Mouse (Mus musculus) hindbrain, embryonic 13.5 days (tissue): ENCODE data around the gene Fancc. TPM values are rescaled to one million over a fixed set of nuclear protein-coding genes. Genes with fewer than 3 reads are reported as not detected.

ENCODE experiments used
- ATAC-seq: fragments of 200-750 bp; cut with Nextera tagmentation; 2 replicates; pipeline ENCODE4 v1.8.0; 2017; ENCODE audit warnings: moderate TSS enrichment; ENCODE audit not compliant: low FRiP score
- H3K27ac ChIP-seq: fragments of 300-500 bp; sonication (generic); 2 replicates; pipeline ENCODE4 v1.5.1; 2015; ENCODE audit warnings: inconsistent platforms, mild to moderate bottlenecking, moderate library complexity
- H3K27me3 ChIP-seq: fragments of 300-500 bp; sonication (generic); 2 replicates; pipeline ENCODE4 v1.6.1; 2015; ENCODE audit warnings: mild to moderate bottlenecking, inconsistent platforms
- H3K36me3 ChIP-seq: fragments of 300-500 bp; sonication (generic); 2 replicates; pipeline ENCODE4 v1.6.1; 2015; ENCODE audit warnings: mild to moderate bottlenecking, inconsistent platforms
- H3K4me1 ChIP-seq: fragments of 300-500 bp; sonication (generic); replicated peaks from 2 replicates; pipeline ENCODE4 v1.6.1; 2015; ENCODE audit warnings: inconsistent platforms
- H3K4me2 ChIP-seq: fragments of 300-500 bp; sonication (generic); 2 replicates; pipeline ENCODE4 v1.6.1; 2015; ENCODE audit warnings: inconsistent platforms, mild to moderate bottlenecking, moderate library complexity
- H3K4me3 ChIP-seq: fragments of 300-500 bp; sonication (generic); 2 replicates; pipeline ENCODE4 v1.5.1; 2015; ENCODE audit warnings: mild to moderate bottlenecking, inconsistent platforms
- H3K9ac ChIP-seq: fragments of 300-500 bp; sonication (generic); 2 replicates; pipeline ENCODE4 v1.6.1; 2015; ENCODE audit warnings: mild to moderate bottlenecking, inconsistent platforms
- H3K9me3 ChIP-seq: fragments of 300-500 bp; sonication (generic); 2 replicates; pipeline ENCODE4 v1.6.1; 2016; ENCODE audit warnings: inconsistent platforms
- WGBS: fragments of 180-500 bp; shearing (Covaris S2); methylation state at CpG from one replicate; pipeline ENCODE4 v1.1.7; 2015; 5-methylcytosine and 5-hydroxymethylcytosine counted together
- polyA plus RNA-seq: library from polyadenylated mRNA; unstranded; fragments of >200 nt; fragmentation: Nextera tagmentation; extraction: Ambion mirVana; gene quantifications from 2 replicates; pipeline ENCODE4 v1.2.1, GENCODE M21; 2015

The Fancc gene
- polyA plus RNA-seq, 1 experiment from 2014 or later = 16.3 TPM

DNA sequence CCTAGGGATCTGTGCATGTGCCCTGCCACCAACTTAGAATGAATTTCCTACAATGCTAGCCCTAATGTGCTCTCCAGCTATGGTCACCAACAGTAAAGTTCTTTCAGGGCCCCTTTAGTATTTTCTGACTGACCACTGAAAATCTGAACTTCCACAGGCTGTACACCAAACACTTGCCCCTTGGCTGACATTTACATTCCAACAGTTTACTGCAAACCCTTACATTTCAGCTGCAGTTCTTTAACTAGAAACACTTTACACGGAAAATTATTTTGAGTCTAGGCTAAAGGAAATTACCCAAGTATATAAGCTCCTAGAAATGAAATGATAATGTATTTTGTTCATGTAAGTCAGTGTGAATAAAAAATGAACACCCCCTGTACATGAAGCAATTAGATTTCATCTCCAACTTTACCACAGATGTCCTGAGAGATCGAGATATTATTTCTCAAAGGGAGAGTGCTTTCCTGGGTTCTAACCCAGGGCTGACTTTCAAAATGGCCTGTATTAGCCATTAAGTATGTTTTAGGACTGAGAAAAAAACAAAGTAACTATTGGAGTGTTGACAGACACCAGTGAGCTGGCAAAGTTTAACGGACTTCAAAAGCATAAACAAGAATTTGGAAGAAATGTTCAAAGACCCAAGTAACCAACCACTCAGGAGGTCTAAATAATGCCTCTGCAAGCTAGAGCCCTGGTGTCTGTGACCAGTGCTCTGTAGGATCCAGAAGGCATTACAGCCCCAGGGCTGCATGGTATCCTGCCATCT, 32.7 kb upstream of the Fancc start:
- H3K36me3 ChIP-seq = peaks cover 71% of the 10 kb centered on the region

DNA sequence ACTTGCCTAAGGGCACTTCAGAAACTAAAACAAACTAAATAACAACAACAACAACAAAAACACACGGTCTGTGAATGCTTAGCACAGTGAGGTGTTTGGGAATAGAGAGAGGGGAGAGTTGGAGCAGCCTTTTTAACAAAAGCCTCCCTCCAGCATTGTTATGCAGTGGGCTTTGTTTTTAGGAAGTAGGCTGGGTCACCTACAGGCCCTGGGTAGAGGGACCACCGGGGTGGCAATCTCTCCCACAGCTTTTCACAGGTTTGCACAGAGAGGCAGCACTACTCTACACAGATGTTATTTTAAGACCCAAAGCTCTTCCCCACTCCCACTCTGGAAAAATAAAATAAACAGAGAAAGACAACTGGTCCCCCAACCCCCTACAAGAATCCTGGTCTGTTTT, 31.8 kb upstream of the Fancc start:
- Histone ChIP-seq H3K27ac (peak overlapping the region; percentile 72), H3K36me3 (peaks cover 67% of the 10 kb centered on the region), H3K4me1 (peaks cover 62% of the 10 kb centered on the region), H3K4me2 (no peak overlapping the region), H3K9ac (peak overlapping the region; percentile 43; the same call in 1 of the 2 replicates), H3K9me3 (no peaks in the 10 kb centered on the region), H3K4me3 (no peak overlapping the region), H3K27me3 (no peaks in the 10 kb centered on the region)
- 4% methylated on average over 2 of the region's 2 CpGs for WGBS
- ATAC-seq = no peak

More for the DNA sequence above, 32.7 kb upstream of the Fancc start:
- Histone ChIP-seq H3K9me3 (no peaks in the 10 kb centered on the region), H3K4me1 (peaks cover 58% of the 10 kb centered on the region), H3K4me2 (no peak overlapping the region), H3K27me3 (no peaks in the 10 kb centered on the region), H3K4me3 (no peak overlapping the region), H3K27ac (no peak overlapping the region), H3K9ac (no peak overlapping the region)
- no peak for ATAC-seq
- 51% methylated on average over 3 of the region's 3 CpGs for WGBS

DNA sequence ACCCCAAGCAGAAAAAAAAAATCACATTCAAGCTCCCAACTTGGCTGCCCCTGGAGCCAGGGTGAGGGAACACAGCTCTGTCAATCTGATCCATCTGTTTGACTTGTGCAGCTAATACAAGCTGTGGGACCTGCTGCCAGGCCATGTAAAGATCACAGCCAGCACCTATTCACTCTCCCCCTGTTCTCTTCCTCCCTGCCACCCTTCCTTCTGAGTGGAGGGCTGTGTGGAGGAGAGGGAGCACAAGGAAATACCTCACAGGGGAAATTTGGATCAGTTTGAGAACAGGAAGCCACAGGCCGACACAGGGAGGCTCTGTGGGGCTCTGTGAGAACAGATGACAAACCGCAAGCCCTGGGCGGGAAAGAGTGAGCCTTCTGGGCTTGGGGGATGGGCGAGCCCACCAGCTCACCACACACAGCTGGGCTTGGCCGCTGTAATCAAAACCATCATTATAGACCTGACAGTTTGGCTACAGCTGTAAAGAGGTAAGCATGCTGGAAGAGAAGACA, 31.1 kb upstream of the Fancc start:
- 1% methylated on average over 5 of the region's 5 CpGs for WGBS
- Histone ChIP-seq H3K4me3 (no peak overlapping the region), H3K27me3 (no peaks in the 10 kb centered on the region), H3K27ac (peak overlapping the region; percentile 72), H3K4me2 (no peak overlapping the region), H3K4me1 (peaks cover 63% of the 10 kb centered on the region), H3K36me3 (peaks cover 64% of the 10 kb centered on the region), H3K9me3 (no peaks in the 10 kb centered on the region), H3K9ac (peak overlapping the region; percentile 43)
- ATAC-seq = peak; percentile 62

DNA sequence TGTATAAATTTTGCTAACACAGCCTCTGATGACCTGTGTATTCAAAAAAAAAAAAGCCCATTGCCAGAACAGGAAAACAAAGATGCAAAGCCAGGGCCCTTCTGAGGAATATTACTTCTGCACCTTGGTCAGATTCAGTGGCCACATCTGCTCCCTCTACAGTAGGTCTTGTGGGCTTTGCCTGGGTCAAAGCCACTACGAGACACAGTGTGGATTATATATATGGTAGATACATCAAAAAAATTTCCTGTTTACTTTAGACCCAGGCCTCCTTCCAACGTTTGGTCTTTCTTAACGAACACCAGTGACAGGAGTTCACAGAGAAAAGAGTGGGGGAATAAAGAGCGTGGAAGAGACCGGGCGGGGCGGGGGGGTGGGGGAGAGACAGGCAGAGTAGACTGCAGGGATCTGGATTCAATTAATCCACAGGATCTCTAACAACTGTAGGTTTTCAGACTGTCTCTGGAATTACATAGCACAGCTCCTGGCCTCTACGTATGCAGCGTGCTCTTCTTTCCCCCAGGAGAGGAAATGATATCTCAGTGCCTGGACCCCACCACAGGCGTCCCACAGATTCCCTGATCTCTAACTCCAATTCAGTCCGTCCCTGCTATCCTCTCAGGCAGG, 28.6 kb upstream of the Fancc start:
- 0 out of 2 replicates have a peak, but pooled peaks have one; percentile 22 for ATAC-seq

DNA sequence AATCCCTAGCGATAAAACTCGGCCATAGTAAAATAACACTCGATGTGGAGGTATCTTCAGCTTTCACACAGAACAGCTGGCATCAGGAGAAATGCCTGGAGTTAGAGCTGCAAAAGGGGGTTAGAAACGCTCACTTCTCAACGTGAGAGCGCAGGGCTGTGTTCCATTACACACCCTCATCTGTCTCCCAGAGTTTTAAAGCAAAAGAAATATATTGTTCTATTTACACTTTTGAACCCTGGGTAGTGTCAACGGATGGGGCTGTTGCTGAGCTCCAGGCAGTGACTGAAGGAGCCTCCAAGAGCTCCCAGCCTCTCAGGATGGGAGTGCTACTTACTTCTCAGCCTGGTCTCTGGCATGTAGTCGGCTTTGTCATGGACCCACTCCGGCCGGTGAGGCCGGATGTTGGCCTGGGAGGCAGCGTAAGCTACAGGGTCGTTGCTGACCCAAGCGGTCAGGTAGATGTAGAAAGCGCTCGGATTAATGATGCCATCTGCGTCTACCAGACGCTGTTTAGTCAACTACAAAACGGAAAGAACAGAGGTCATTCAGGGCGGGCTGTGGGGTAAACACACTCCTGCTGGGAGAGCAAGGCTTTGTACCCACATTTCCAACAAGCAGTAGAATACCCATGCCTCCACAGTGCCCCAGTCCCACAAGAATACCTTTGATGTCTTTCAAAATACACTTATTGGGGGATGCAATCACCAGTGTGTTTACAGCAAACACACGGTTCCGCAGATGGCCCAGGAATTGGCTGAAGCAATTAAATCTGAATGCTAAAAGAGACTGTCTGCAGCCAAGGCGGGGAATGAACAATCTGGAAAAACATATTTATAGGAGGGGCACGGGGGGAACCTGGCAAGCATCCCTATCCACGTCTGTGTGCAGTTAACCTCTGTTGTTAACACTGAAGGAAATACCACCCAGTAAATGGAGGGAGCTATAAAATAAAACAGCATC, 27.8 kb upstream of the Fancc start:
- no peaks in the 10 kb centered on the region for H3K27me3 ChIP-seq
- peaks cover 52% of the 10 kb centered on the region for H3K4me1 ChIP-seq
- H3K9me3 ChIP-seq = no peaks in the 10 kb centered on the region
- peak overlapping the region; percentile 55 for H3K27ac ChIP-seq
- H3K9ac ChIP-seq = no peak overlapping the region
- no peak for ATAC-seq
- WGBS = 48% methylated on average over 25 of the region's 25 CpGs
- H3K4me2 ChIP-seq = no peak overlapping the region
- peaks cover 62% of the 10 kb centered on the region for H3K36me3 ChIP-seq
- no peak overlapping the region for H3K4me3 ChIP-seq

More for the DNA sequence above, 28.6 kb upstream of the Fancc start:
- no peak overlapping the region for H3K9ac ChIP-seq
- WGBS = 46% methylated on average over 11 of the region's 11 CpGs
- no peak overlapping the region for H3K4me2 ChIP-seq
- no peaks in the 10 kb centered on the region for H3K9me3 ChIP-seq
- H3K4me1 ChIP-seq = peaks cover 58% of the 10 kb centered on the region
- no peaks in the 10 kb centered on the region for H3K27me3 ChIP-seq
- peaks cover 60% of the 10 kb centered on the region for H3K36me3 ChIP-seq
- H3K27ac ChIP-seq = peak overlapping the region; percentile 55; the same call in 1 of the 2 replicates
- no peak overlapping the region for H3K4me3 ChIP-seq

DNA sequence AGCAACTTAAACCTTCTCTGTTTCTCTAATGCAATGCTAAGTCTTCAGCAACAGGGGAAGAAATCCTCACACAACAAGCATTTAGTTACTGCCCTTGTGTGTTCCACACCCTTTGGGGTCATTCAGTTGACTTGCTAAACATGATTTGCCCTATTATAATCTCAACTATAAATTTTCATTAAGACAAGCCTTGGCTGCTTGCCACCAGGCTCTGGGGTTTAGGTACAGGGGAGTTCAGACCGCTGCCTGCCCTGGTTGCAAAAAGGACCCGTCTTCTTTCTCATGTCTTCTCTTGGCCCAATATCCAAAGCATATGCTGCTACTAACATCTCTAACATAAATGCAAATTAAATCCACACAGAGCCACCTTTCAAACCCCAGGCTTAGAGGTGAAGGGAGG, 27.0 kb upstream of the Fancc start:
- peaks cover 65% of the 10 kb centered on the region for H3K36me3 ChIP-seq
- 43% methylated on average over 2 of the region's 2 CpGs for WGBS
- no peak overlapping the region for H3K4me3 ChIP-seq

DNA sequence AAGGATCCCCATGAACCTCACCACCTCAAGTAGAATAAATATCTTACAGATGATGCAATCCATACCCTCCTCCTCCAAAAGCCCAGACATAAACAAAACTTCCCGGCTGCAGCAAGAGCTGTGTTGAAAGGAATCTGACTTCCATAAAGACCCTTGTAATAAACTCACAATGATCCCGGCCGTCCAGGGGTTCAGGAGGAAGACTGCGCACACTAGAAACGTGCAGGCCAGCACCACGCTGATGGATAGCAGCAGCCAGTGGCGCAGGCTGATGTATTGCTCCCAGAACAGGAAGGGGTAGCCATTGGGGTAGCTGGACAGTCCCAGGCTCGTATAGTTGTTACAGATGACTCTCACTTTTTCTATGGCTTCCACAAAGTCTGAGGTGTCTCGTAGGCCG, 25.8 kb upstream of the Fancc start:
- no peak overlapping the region for H3K4me3 ChIP-seq
- no peak overlapping the region for H3K9ac ChIP-seq
- peaks cover 77% of the 10 kb centered on the region for H3K36me3 ChIP-seq
- H3K4me1 ChIP-seq = peaks cover 34% of the 10 kb centered on the region
- no peak for ATAC-seq
- WGBS = 73% methylated on average over 10 of the region's 10 CpGs
- H3K27ac ChIP-seq = no peak overlapping the region
- no peak overlapping the region for H3K4me2 ChIP-seq
- H3K27me3 ChIP-seq = no peaks in the 10 kb centered on the region
- H3K9me3 ChIP-seq = no peaks in the 10 kb centered on the region

More for the DNA sequence above, 27.0 kb upstream of the Fancc start:
- H3K9me3 ChIP-seq = no peaks in the 10 kb centered on the region
- no peak overlapping the region; the same call in 1 of the 2 replicates for H3K27ac ChIP-seq
- no peak overlapping the region for H3K9ac ChIP-seq
- ATAC-seq = no peak
- peaks cover 47% of the 10 kb centered on the region for H3K4me1 ChIP-seq
- H3K4me2 ChIP-seq = no peak overlapping the region
- H3K27me3 ChIP-seq = no peaks in the 10 kb centered on the region

DNA sequence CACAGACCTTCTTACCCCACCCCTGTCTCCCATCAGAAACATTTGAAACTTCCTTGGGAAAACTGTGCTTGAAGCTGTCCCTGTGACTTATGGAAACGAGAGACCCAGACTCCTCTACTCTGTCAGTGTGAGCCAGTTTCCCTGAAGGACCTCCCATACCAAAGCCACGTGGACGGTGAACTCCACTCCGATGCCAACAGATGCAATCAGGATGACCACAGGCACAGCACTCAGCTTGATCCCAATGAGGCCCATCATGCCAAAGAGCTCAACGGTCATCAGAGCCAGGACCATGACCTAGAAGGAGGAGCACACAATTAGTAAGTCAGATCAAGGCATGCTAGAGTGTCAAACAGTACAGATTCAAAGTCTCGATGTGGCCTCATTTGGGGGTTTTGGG, 23.0 kb upstream of the Fancc start:
- Histone ChIP-seq H3K4me1 (peaks cover 17% of the 10 kb centered on the region), H3K9me3 (no peaks in the 10 kb centered on the region), H3K9ac (no peak overlapping the region), H3K27ac (no peak overlapping the region), H3K4me3 (no peak overlapping the region), H3K4me2 (no peak overlapping the region), H3K27me3 (no peaks in the 10 kb centered on the region), H3K36me3 (peaks cover 85% of the 10 kb centered on the region)
- no peak for ATAC-seq
- WGBS = 88% methylated on average over 6 of the region's 6 CpGs

DNA sequence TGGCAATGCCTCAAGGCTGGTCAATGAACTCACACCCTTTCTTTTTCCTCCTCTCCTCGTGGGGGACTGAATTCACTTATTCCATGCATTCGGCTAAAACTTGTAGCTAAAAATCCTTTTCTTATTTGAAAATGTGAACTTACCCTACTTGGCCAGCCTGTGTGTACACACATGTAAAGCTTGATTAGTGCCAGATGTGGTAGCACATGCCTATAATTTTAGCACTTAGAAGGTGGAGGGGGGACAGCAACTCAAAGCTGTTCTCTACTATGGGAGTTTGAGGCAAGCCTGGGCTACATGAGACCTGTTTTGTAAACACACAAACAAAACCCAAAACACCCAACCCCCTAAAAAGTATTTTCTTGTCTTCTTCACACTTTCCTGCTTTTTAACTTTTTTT, 19.5 kb upstream of the Fancc start:
- WGBS = 68% methylated on average over 2 of the region's 2 CpGs
- H3K4me3 ChIP-seq = no peak overlapping the region
- no peak for ATAC-seq
- H3K27ac ChIP-seq = no peak overlapping the region
- peaks cover 32% of the 10 kb centered on the region for H3K4me1 ChIP-seq
- no peaks in the 10 kb centered on the region for H3K27me3 ChIP-seq
- no peaks in the 10 kb centered on the region for H3K9me3 ChIP-seq
- H3K4me2 ChIP-seq = no peak overlapping the region
- H3K36me3 ChIP-seq = peaks cover 91% of the 10 kb centered on the region
- no peak overlapping the region for H3K9ac ChIP-seq

DNA sequence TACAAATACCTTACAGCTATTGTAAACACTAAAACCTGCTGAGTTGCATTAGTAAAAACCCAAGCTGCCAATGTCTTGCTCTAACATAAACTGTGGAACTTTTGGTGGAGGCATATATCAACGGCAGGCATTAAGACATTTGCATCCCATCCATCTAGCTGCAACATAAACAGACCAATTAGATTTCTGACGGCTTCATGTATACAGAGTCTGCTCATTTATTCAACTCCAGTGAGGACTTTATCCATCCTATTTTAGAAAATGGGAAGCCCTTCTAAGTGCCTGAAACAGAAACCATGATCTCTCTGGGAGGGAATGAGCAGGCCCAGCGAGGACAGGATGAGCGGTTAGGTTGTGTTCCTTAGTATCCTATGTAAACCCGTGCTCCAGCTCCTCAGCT, 18.5 kb upstream of the Fancc start:
- Histone ChIP-seq H3K27me3 (no peaks in the 10 kb centered on the region), H3K4me2 (no peak overlapping the region), H3K4me1 (peaks cover 32% of the 10 kb centered on the region), H3K36me3 (peaks cover 95% of the 10 kb centered on the region), H3K27ac (peak overlapping the region; percentile 31), H3K9me3 (no peaks in the 10 kb centered on the region), H3K4me3 (no peak overlapping the region), H3K9ac (no peak overlapping the region)
- 60% methylated on average over 5 of the region's 5 CpGs for WGBS
- no peak for ATAC-seq

DNA sequence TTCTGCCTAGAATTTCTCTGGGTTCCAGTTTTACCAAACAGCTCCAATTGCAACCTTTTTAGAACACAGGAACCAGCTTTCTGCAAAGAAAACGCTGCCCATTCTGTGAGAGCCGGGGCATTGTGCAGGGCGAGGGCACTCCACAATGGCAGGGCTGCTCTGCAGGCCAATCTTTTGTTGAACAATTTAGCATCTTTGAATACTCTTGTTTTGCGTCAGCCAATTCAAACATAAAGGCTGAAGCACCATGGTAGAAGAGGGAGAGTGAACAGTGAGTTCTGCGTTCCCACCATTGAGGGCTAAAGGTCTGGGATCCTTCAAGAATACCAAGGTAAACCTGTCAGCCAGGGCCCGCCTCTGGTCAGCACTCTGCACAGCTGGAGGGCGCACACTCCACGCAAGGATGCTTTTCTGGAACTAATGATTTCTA, 17.9 kb upstream of the Fancc start:
- H3K9me3 ChIP-seq = no peaks in the 10 kb centered on the region
- peaks cover 95% of the 10 kb centered on the region for H3K36me3 ChIP-seq
- peak overlapping the region; percentile 31 for H3K27ac ChIP-seq
- 0 out of 2 replicates have a peak, but pooled peaks have one; percentile 17 for ATAC-seq
- WGBS = 14% methylated on average over 8 of the region's 8 CpGs
- H3K4me3 ChIP-seq = no peak overlapping the region
- H3K4me1 ChIP-seq = peaks cover 32% of the 10 kb centered on the region
- H3K27me3 ChIP-seq = no peaks in the 10 kb centered on the region
- H3K4me2 ChIP-seq = no peak overlapping the region
- peak overlapping the region; percentile 19; the same call in 1 of the 2 replicates for H3K9ac ChIP-seq
